Mouse (Mus musculus) CH12F3 (cell line): ENCODE results near the gene BC016579.

Experiments used
- in situ Hi-C: fragments of 300-500 bp; cut with MboI; formaldehyde crosslinking; loops from 2 replicates; pipeline ENCODE4 v1.14.3; 2020; ENCODE audit warnings: low sequenced_read_pairs

The BC016579 gene

DNA sequence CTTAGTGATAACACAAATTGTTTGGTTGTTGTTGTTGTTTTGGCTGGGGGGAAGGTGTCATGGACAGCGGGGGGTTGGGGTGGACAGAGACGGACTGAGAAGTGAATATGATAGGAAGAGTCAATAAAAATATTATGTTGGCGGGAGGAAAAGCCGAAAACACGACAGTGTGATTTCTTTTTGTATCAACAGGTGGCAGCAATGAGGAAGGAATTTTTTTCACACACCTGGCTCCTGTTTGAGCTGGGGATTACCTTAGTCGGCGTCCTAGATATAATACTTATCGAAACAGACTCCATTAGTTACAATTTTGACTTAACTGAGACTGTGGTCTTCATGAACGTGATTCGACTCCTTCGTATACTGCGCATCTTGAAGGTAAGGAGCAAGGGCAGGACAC, 74.0 kb downstream of the BC016579 start:
- in situ Hi-C loops: no loop called here
